Mouse (Mus musculus) liver, embryonic 16.5 days (tissue): ENCODE data around the gene Notch4. TPM values are rescaled to one million over a fixed set of nuclear protein-coding genes. Genes with fewer than 3 reads are reported as not detected.

Source experiments
- ATAC-seq: fragments of 200-750 bp; cut with Nextera tagmentation; 2 replicates; pipeline ENCODE4 v1.8.0; 2017; ENCODE audit warnings: low read depth, mild to moderate bottlenecking, moderate number of reproducible peaks, moderate library complexity
- H3K27ac ChIP-seq: fragments of 300-500 bp; sonication (generic); 2 replicates; pipeline ENCODE4 v1.5.1; 2014; ENCODE audit warnings: mild to moderate bottlenecking, low read length
- H3K27me3 ChIP-seq: fragments of 300-500 bp; sonication (generic); 2 replicates; pipeline ENCODE4 v1.6.1; 2014; ENCODE audit warnings: low read depth, low read length, mixed read lengths; ENCODE audit not compliant: control insufficient read depth, insufficient read depth
- H3K36me3 ChIP-seq: fragments of 300-500 bp; sonication (generic); 2 replicates; pipeline ENCODE4 v1.6.1; 2014; ENCODE audit warnings: mild to moderate bottlenecking; ENCODE audit not compliant: control insufficient read depth, insufficient read depth
- H3K4me1 ChIP-seq: fragments of 300-500 bp; sonication (generic); 2 replicates; pipeline ENCODE4 v1.6.1; 2014; ENCODE audit warnings: low read depth, low read length, mixed read lengths; ENCODE audit not compliant: control insufficient read depth
- H3K4me2 ChIP-seq: fragments of 300-500 bp; sonication (generic); 2 replicates; pipeline ENCODE4 v1.6.1; 2014; ENCODE audit warnings: low read depth, low read length, mixed read lengths
- H3K4me3 ChIP-seq: fragments of 300-500 bp; sonication (generic); 2 replicates; pipeline ENCODE4 v1.5.1; 2014; ENCODE audit warnings: low read depth, mild to moderate bottlenecking, low read length
- H3K9ac ChIP-seq: fragments of 300-500 bp; sonication (generic); 2 replicates; pipeline ENCODE4 v1.6.1; 2014; ENCODE audit warnings: low read depth, low read length
- H3K9me3 ChIP-seq: fragments of 300-500 bp; sonication (generic); replicated peaks from 2 replicates; pipeline ENCODE4 v1.6.1; 2016; ENCODE audit warnings: low read length; ENCODE audit not compliant: control insufficient read depth
- WGBS: fragments of 180-500 bp; shearing (Covaris S2); extraction: QIAGEN DNeasy Blood & Tissue Kit; methylation state at CpG from one replicate; pipeline ENCODE4 v1.1.7; 2014; ENCODE audit not compliant: insufficient replicate concordance; 5-methylcytosine and 5-hydroxymethylcytosine counted together
- polyA plus RNA-seq: library from polyadenylated mRNA; unstranded; fragments of >200 nt; fragmentation: Nextera tagmentation; extraction: Ambion mirVana; gene quantifications from 2 replicates; pipeline ENCODE4 v1.2.1, GENCODE M21; 2015

The Notch4 gene
- polyA plus RNA-seq, 1 experiment from 2014 or later = 0.81 TPM

DNA sequence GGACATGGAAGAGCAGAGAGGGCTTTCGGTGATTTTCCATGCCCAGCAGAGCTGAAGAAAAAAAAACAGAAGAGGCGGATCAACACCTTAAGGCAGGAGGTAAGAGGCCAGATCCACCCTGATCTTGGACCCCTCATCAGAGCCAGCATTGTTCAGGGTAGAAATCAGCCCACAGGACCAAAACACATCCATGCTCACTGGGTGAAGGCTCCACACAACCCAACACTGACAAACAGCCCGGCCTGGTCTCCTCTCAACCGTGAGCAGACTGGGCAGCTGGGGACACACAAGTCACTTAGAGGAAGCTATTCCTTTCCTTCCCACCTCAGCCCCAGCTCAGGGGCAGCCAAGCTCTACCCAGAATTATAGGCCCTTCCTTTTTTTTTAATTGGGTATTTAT lies 16.5 kb upstream of the Notch4 start:
- Histone ChIP-seq H3K9ac (no peak overlapping the region), H3K4me1 (no peaks in the 10 kb centered on the region), H3K4me3 (no peak overlapping the region), H3K9me3 (no peaks in the 10 kb centered on the region), H3K27me3 (no peaks in the 10 kb centered on the region), H3K36me3 (no peaks in the 10 kb centered on the region), H3K27ac (no peak overlapping the region), H3K4me2 (no peak overlapping the region)
- WGBS = 59% methylated on average over 4 of the region's 4 CpGs
- ATAC-seq = no peak

DNA sequence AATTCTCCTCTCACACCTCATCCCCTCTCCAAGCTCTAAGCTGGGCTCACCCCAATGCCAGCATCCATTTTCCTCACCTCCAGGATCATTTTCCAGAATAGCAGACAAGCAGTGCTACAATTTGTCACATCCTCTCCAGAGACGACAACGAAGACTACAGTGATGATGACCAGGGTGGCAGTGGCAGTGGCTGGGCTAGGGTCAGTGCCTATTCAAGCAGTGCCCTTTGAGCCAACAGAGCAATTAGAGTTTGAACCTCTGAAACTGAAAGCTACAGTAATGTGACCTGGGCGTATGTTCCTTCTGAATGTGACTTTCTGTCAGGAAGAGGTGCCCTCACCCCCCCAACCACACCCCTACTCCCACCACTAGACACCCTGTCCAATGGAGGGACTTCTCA lies 14.9 kb upstream of the Notch4 start:
- no peak overlapping the region for H3K27ac ChIP-seq
- H3K9me3 ChIP-seq = no peaks in the 10 kb centered on the region
- 73% methylated on average over 3 of the region's 3 CpGs for WGBS
- no peaks in the 10 kb centered on the region for H3K36me3 ChIP-seq
- H3K27me3 ChIP-seq = no peaks in the 10 kb centered on the region
- no peak overlapping the region for H3K4me3 ChIP-seq
- H3K4me1 ChIP-seq = no peaks in the 10 kb centered on the region
- ATAC-seq = no peak
- H3K4me2 ChIP-seq = no peak overlapping the region
- no peak overlapping the region for H3K9ac ChIP-seq

DNA sequence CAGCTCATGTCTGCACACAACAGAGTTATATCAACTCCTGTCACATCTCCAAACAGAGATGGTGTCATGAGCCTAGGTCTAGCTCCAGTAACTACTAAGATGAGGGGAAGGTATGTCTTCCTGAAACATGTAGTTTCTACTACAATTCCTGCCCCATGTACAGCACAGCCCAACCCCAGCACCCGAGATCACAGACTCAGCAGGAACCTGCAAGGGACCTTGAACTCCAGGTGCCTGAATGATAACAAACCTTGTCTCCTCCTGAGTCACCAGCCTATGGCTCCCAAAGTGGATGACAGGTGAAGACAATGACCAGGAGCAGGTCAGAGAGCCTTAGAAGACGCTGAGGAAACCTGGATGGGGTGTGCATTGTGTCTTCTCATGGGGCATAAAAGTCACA lies 14.2 kb upstream of the Notch4 start:
- no peak overlapping the region for H3K4me2 ChIP-seq
- no peaks in the 10 kb centered on the region for H3K36me3 ChIP-seq
- no peak for ATAC-seq
- H3K27ac ChIP-seq = no peak overlapping the region
- 35% methylated on average over 2 of the region's 2 CpGs for WGBS
- no peaks in the 10 kb centered on the region for H3K27me3 ChIP-seq
- no peaks in the 10 kb centered on the region for H3K4me1 ChIP-seq
- H3K4me3 ChIP-seq = no peak overlapping the region
- H3K9ac ChIP-seq = no peak overlapping the region
- no peaks in the 10 kb centered on the region for H3K9me3 ChIP-seq

DNA sequence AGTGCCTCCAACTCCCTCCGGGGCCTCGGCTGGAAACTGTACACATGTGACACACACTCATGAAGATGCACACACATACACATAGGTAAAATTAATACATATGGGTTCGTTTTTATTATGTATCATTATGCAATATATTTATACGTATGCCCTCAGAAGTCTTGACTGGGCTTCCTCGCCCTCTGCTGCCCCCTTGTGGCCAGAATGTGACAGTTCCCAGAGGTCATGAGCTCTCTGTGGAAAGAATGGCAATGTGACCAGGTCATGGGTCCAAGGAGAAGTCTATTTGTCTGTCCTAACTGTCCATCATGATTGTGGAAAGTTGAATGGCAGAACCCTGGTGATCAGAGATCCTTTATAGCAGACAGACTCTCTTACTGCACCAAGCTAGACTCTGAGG lies 8.6 kb upstream of the Notch4 start:
- Histone ChIP-seq H3K4me2 (no peak overlapping the region), H3K27ac (no peak overlapping the region), H3K9me3 (no peaks in the 10 kb centered on the region), H3K4me3 (no peak overlapping the region), H3K4me1 (peaks cover 2% of the 10 kb centered on the region; the same call in 1 of the 2 replicates), H3K9ac (no peak overlapping the region), H3K36me3 (no peaks in the 10 kb centered on the region), H3K27me3 (no peaks in the 10 kb centered on the region)
- 11% methylated on average over 5 of the region's 5 CpGs for WGBS
- ATAC-seq = no peak

DNA sequence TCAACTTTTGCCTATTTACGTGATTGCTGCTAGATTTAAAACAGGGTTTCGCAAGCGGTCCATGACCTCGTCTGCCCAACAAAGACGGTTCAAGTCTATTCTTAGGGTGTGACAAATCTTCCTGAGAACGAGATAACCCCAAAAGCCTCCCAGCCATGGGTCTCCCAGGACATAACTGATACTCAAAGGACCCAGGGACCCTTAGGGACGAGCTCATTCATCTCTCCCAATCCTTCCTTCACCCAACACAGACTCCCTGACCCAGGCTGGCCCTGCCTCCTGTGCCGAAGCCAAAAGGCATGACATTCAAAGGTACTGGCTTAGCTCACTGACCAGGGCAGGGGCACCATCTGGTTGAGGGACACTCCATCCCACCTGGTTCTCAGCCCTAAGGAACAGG lies 7.7 kb upstream of the Notch4 start:
- WGBS = 48% methylated on average over 8 of the region's 8 CpGs
- no peak overlapping the region for H3K4me3 ChIP-seq
- no peak overlapping the region for H3K27ac ChIP-seq
- no peak overlapping the region for H3K9ac ChIP-seq
- no peak overlapping the region for H3K4me2 ChIP-seq
- no peaks in the 10 kb centered on the region for H3K36me3 ChIP-seq
- no peaks in the 10 kb centered on the region for H3K9me3 ChIP-seq
- no peaks in the 10 kb centered on the region for H3K27me3 ChIP-seq
- H3K4me1 ChIP-seq = peaks cover 2% of the 10 kb centered on the region; the same call in 1 of the 2 replicates
- ATAC-seq = no peak

DNA sequence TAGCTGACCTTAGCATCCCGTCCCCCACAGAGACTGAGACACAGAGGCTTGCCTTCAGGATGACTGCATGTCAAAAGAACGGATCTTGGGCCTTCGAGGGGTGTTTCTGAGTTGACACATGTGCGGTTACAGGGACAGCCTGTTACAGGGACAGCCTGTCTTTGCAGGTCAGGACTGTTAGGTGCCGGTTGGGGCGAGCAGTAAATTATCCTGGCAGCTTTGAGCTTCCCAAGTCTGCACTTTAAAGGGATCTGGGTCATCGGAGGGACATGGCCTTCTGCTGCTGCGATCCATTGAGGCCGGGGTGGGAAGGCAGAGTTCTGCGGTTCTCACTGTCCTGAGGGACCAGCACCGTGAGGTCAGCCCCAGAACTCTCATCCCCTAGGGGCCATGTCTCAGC lies 6.7 kb upstream of the Notch4 start:
- H3K4me3 ChIP-seq = no peak overlapping the region
- H3K9ac ChIP-seq = no peak overlapping the region
- H3K9me3 ChIP-seq = no peaks in the 10 kb centered on the region
- WGBS = 54% methylated on average over 11 of the region's 11 CpGs
- H3K27ac ChIP-seq = no peak overlapping the region
- no peaks in the 10 kb centered on the region for H3K36me3 ChIP-seq
- H3K4me1 ChIP-seq = peaks cover 2% of the 10 kb centered on the region
- H3K27me3 ChIP-seq = no peaks in the 10 kb centered on the region
- no peak overlapping the region for H3K4me2 ChIP-seq
- no peak for ATAC-seq

DNA sequence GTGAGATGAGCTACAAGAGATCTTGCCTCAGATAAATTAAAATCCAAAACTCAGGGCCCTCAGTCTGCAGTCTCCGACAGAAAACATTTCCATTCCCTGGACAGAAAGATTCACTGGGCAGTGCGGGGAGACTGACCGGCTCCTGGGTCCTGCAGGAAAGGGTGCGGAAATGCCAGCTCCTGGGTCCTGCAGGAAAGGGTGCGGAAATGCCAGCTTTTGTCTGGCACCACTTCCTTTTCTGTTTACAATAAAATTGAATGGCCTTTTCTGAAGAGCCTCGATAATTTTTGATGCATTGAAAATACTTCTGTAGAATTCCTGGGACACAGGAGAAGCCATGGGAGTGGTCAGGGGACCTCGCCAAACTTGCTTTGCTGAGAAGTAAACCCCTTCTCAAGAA lies 5.0 kb upstream of the Notch4 start:
- Histone ChIP-seq H3K4me2 (no peak overlapping the region), H3K27me3 (no peaks in the 10 kb centered on the region), H3K27ac (no peak overlapping the region), H3K9ac (no peak overlapping the region), H3K4me3 (no peak overlapping the region), H3K36me3 (no peaks in the 10 kb centered on the region), H3K4me1 (peaks cover 2% of the 10 kb centered on the region), H3K9me3 (no peaks in the 10 kb centered on the region)
- WGBS = 73% methylated on average over 7 of the region's 7 CpGs
- no peak for ATAC-seq

DNA sequence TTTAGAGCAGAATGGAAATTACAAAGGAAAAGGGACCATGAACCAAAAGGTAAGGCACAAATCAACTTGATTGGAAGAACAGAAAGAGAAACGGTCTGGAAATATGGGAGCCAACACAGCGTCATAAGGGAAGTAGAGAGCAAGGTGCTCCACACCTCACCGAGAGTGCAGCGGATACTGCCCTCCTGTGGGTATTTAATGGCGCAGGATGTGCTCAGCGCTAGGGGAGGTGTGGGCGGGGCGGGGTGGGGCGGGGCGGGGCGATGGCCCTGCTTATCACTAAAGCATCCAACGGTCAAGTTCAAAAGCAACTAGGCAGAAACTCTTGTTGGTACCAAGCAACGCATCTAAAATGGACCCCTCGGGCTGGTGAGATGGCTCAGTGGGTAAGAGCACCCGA lies 4.2 kb upstream of the Notch4 start:
- H3K9ac ChIP-seq = no peak overlapping the region
- no peaks in the 10 kb centered on the region for H3K27me3 ChIP-seq
- no peak overlapping the region for H3K4me3 ChIP-seq
- no peaks in the 10 kb centered on the region for H3K36me3 ChIP-seq
- H3K9me3 ChIP-seq = no peaks in the 10 kb centered on the region
- ATAC-seq = 0 out of 2 replicates have a peak, but pooled peaks have one; percentile 32
- no peak overlapping the region for H3K4me2 ChIP-seq
- WGBS = 31% methylated on average over 15 of the region's 15 CpGs
- H3K4me1 ChIP-seq = peaks cover 2% of the 10 kb centered on the region
- H3K27ac ChIP-seq = no peak overlapping the region

DNA sequence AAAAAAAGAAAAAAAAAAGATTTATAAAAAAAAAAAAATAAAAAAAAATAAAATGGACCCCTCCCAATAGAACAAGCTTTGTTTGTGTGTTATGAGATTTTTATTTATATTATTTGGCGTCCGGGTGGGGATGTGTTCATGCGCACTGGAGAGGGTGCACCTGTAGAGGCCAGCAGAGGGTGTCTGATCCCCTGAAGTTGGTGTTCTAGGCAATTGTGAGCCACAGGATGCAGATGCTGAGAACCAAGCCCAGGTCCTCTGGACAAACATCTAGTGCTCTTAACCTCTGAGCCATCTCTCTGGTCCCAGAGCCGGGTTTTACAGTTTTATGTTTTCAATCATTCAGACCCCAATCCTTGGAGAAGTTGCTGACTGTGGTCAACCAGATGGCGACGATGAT lies 3.6 kb upstream of the Notch4 start:
- WGBS = 74% methylated on average over 6 of the region's 6 CpGs

More for the DNA sequence above, 3.6 kb upstream of the Notch4 start:
- Histone ChIP-seq H3K4me3 (no peak overlapping the region), H3K27me3 (no peaks in the 10 kb centered on the region), H3K27ac (no peak overlapping the region), H3K36me3 (no peaks in the 10 kb centered on the region), H3K9me3 (no peaks in the 10 kb centered on the region), H3K9ac (no peak overlapping the region), H3K4me1 (peaks cover 2% of the 10 kb centered on the region), H3K4me2 (no peak overlapping the region)
- no peak for ATAC-seq
